Mouse (Mus musculus): ENCODE results near the gene Zfp174. TPM values are rescaled to one million over a fixed set of nuclear protein-coding genes. Genes with fewer than 3 reads are reported as not detected.

Zfp174 gene
- polyA plus RNA-seq, 1 experiment from 2014 or later, result 0.72 TPM

DNA sequence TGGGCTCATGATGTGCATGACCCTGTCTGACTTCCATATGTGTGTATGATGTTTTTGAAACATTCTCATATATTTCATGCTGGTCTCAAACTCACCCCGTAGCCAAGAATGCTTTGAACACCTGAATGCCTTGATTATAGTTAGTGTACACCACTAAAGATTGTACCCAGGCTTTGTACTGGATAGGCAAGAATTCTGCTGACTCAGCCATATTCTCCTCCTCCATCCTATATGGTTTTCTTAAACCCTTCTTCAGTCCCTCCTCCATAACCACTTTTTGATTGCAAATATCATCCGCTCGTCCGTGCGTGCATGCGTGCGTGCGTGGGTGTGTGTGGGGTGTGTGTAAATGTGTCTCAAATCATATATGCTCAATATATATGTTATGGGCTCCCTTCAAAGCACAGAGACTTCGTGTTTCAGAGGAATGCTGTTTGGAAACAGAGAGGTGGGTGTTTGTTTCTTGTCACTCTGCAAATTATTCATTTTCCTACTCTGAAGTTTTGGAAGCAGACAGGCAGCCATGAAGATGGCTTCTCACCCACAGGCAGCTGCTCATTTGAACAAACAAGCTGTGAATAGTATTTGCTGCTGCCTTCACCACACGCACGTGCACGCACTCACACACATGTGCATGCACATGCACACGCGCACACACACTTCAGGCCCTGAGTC lies 44.7 kb downstream of the Zfp174 start:
- no peak overlapping the region for H3K27ac ChIP-seq (ENCODE audit: low read length)
- TF ChIP-seq EP300 (IDR thresholded peaks at IDR 0.05), result no peak
- TF ChIP-seq CTCF (IDR thresholded peaks at IDR 0.05), result no peak
- no peaks in the 10 kb centered on the region for H3K27me3 ChIP-seq (replicated peaks; ENCODE audit: insufficient read depth, low read length)
- H3K36me3 ChIP-seq (ENCODE audit: insufficient read depth, low read length), result no peaks in the 10 kb centered on the region
- H3K9ac ChIP-seq (replicated peaks; ENCODE audit: low read depth), result no peak overlapping the region
- H3K4me1 ChIP-seq (ENCODE audit: insufficient read depth, low read depth, low read length), result no peaks in the 10 kb centered on the region
- no peak for DNase-seq (ENCODE audit: low spot score)
- no peak for ATAC-seq
- H3K4me3 ChIP-seq (ENCODE audit: low read depth, low read length), result no peak overlapping the region
- H3K4me2 ChIP-seq (replicated peaks; ENCODE audit: low read depth, low read length), result no peak overlapping the region
- WGBS, result 92% methylated on average over 14 of the region's 14 CpGs
- no peaks in the 10 kb centered on the region for H3K9me3 ChIP-seq (ENCODE audit: low read length)

DNA sequence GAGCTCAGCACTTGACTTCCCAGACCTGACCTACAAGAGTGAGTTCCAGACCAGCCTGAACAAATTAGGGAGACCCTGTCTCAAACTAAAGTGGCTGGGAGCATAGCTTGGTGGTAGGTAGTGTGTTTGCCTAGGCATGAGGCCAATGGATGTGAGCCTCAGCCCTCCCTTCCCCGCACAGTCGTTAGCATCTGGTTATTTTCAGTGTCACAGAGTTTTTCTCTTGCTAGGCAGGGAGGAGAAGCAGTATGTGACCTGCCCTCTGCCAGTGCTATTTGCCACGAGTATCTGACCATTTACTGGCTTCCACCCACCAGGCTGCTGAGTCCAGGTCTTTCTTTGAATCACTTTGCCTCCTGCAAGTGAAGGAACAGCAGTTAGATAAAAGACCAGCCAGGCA lies 46.7 kb downstream of the Zfp174 start:
- no peak for TF ChIP-seq EP300 (IDR thresholded peaks at IDR 0.05)
- no peak for TF ChIP-seq CTCF (IDR thresholded peaks at IDR 0.05)
- Histone ChIP-seq H3K27me3 (replicated peaks; ENCODE audit: insufficient read depth, low read length) (no peaks in the 10 kb centered on the region), H3K9me3 (ENCODE audit: low read length) (no peaks in the 10 kb centered on the region), H3K4me2 (replicated peaks; ENCODE audit: low read depth, low read length) (no peak overlapping the region), H3K36me3 (ENCODE audit: insufficient read depth, low read length) (peaks cover 8% of the 10 kb centered on the region; the same call in 1 of the 2 replicates), H3K4me1 (ENCODE audit: insufficient read depth, low read depth, low read length) (no peaks in the 10 kb centered on the region), H3K4me3 (ENCODE audit: low read depth, low read length) (no peak overlapping the region), H3K27ac (ENCODE audit: low read length) (no peak overlapping the region), H3K9ac (replicated peaks; ENCODE audit: low read depth) (no peak overlapping the region)
- DNase-seq (ENCODE audit: low spot score), result no peak
- 36% methylated on average over 3 of the region's 3 CpGs for WGBS
- ATAC-seq, result no peak

DNA sequence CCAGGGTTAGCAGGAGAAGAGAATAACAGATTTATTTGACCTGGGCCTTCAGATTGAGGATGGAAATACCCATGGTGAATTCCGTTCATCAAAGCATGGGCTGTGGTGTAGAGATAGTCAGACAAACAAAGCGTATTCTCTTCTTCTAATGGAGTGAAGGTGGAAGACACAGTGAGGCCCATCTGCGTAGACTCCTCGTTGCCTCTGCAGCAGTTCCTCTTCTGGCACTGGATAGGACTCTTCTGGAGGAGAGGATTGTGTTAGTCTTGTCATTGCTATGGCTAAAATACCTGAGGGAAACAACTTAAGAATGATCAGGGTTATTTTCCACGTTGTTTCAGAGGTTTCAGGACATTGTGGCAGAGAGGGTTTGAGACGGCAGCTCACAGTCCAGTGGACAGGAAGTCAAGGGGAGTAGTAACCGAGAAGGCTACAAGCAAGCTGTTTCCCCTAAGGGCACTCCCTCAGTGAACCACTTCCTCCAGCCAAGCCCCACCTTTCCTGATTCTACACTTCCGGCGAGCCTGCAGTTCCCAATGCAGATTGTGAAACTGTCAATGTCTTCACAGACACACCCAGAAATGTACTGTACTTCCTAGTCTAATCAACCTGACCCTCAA lies 48.2 kb downstream of the Zfp174 start:
- peak; percentile 89 for TF ChIP-seq EP300 (IDR thresholded peaks at IDR 0.05)
- TF ChIP-seq CTCF (IDR thresholded peaks at IDR 0.05), result no peak
- no peak overlapping the region; the same call in 1 of the 2 replicates for H3K9ac ChIP-seq (replicated peaks; ENCODE audit: low read depth)
- H3K4me1 ChIP-seq (ENCODE audit: insufficient read depth, low read depth, low read length), result no peaks in the 10 kb centered on the region
- H3K27me3 ChIP-seq (replicated peaks; ENCODE audit: insufficient read depth, low read length), result no peaks in the 10 kb centered on the region
- H3K9me3 ChIP-seq (ENCODE audit: low read length), result no peaks in the 10 kb centered on the region
- no peak overlapping the region for H3K4me3 ChIP-seq (ENCODE audit: low read depth, low read length)
- DNase-seq (ENCODE audit: low spot score) (peak; percentile 91), ATAC-seq (peak; percentile 92)
- peak overlapping the region; percentile 29 for H3K4me2 ChIP-seq (replicated peaks; ENCODE audit: low read depth, low read length)
- peaks cover 24% of the 10 kb centered on the region; the same call in 1 of the 2 replicates for H3K36me3 ChIP-seq (ENCODE audit: insufficient read depth, low read length)
- 53% methylated on average over 9 of the region's 9 CpGs for WGBS
- H3K27ac ChIP-seq (ENCODE audit: low read length), result peak overlapping the region; percentile 86

DNA sequence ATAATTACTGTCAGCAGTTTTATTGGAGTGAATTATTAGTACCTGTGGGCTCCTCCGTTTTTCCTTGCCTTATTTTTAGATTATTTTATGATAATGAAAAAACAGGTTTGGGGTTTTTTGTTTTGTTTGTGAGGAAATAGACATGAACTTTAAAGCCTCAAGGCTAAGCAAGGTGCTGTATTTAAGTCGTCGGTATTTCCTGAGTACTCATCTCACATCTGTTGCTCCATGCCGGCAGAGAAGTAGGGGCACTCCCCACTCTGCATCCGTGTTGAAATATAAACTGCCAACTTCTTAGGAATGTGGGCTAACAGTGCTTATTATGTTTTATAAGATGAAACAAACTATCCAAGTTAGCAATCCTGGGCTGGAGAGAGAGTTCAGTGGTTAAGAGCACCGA lies 49.0 kb downstream of the Zfp174 start:
- peak; percentile 42 for DNase-seq (ENCODE audit: low spot score)

DNA sequence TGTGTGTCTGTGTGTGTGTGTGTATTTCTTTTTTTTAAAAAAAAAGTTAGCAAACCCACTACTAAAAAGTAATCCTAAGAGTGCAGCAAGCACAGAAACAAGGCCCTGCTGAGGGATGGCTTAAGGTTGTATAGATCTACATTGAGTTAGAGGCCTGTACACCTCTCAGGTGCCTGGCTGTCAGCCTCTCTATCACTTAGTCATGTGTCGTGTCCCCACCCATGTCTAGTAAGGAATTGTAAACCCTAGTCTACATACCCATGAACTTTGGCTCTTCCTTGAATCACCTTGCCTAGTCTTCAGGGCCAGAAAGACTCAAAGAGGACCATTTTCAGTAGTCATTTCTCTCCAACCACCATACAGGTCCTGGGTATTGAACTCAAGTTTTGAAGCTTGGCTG lies 49.5 kb downstream of the Zfp174 start:
- WGBS, result 83% methylated on average over 1 of the region's 1 CpGs
- H3K4me3 ChIP-seq (ENCODE audit: low read depth, low read length), result no peak overlapping the region
- no peaks in the 10 kb centered on the region for H3K4me1 ChIP-seq (ENCODE audit: insufficient read depth, low read depth, low read length)
- H3K9me3 ChIP-seq (ENCODE audit: low read length), result no peaks in the 10 kb centered on the region
- H3K9ac ChIP-seq (replicated peaks; ENCODE audit: low read depth), result no peak overlapping the region
- H3K27me3 ChIP-seq (replicated peaks; ENCODE audit: insufficient read depth, low read length), result no peaks in the 10 kb centered on the region
- no peak overlapping the region for H3K4me2 ChIP-seq (replicated peaks; ENCODE audit: low read depth, low read length)
- no peak for DNase-seq (ENCODE audit: low spot score)
- no peak for ATAC-seq
- no peak overlapping the region for H3K27ac ChIP-seq (ENCODE audit: low read length)
- TF ChIP-seq EP300 (IDR thresholded peaks at IDR 0.05) (no peak), CTCF (IDR thresholded peaks at IDR 0.05) (no peak)
- peaks cover 32% of the 10 kb centered on the region; the same call in 1 of the 2 replicates for H3K36me3 ChIP-seq (ENCODE audit: insufficient read depth, low read length)

More for the DNA sequence above, 49.0 kb downstream of the Zfp174 start:
- ATAC-seq, result peak; percentile 45
- H3K27ac ChIP-seq (ENCODE audit: low read length), result 0 out of 2 replicates have a peak overlapping the region, but pooled peaks have one; percentile 1
- H3K36me3 ChIP-seq (ENCODE audit: insufficient read depth, low read length), result peaks cover 31% of the 10 kb centered on the region; the same call in 1 of the 2 replicates
- H3K9ac ChIP-seq (replicated peaks; ENCODE audit: low read depth), result no peak overlapping the region
- TF ChIP-seq EP300 (IDR thresholded peaks at IDR 0.05) (no peak), CTCF (IDR thresholded peaks at IDR 0.05) (no peak)
- no peaks in the 10 kb centered on the region for H3K4me1 ChIP-seq (ENCODE audit: insufficient read depth, low read depth, low read length)
- 53% methylated on average over 6 of the region's 6 CpGs for WGBS
- no peaks in the 10 kb centered on the region for H3K9me3 ChIP-seq (ENCODE audit: low read length)
- no peak overlapping the region for H3K4me2 ChIP-seq (replicated peaks; ENCODE audit: low read depth, low read length)
- H3K27me3 ChIP-seq (replicated peaks; ENCODE audit: insufficient read depth, low read length), result no peaks in the 10 kb centered on the region
- H3K4me3 ChIP-seq (ENCODE audit: low read depth, low read length), result no peak overlapping the region

DNA sequence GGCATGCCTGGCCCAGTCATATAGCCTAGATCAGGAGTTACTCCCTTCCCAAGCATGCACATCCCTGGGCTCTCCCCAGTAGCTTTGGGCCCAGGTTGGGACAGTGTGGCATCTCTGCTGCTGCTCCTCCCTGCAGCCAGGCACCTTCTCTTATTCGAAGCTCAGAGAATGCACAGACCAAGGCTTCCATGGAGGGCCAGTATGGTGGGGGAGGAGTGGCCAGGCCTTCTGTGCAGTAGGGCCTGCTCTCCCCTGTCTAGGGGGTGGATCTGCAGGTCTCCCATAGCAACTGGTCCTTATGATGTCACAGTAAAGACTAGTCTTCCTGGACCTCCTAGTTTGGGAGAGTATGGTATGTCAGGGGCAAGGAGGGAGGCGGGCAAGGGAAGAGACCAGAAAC lies 60.4 kb downstream of the Zfp174 start:
- 73% methylated on average over 2 of the region's 2 CpGs for WGBS
- H3K9ac ChIP-seq (replicated peaks; ENCODE audit: low read depth), result no peak overlapping the region
- no peaks in the 10 kb centered on the region for H3K27me3 ChIP-seq (replicated peaks; ENCODE audit: insufficient read depth, low read length)
- H3K27ac ChIP-seq (ENCODE audit: low read length), result no peak overlapping the region
- DNase-seq (ENCODE audit: low spot score), result no peak
- no peak for ATAC-seq
- TF ChIP-seq EP300 (IDR thresholded peaks at IDR 0.05) (no peak), CTCF (IDR thresholded peaks at IDR 0.05) (no peak)
- no peak overlapping the region for H3K4me2 ChIP-seq (replicated peaks; ENCODE audit: low read depth, low read length)
- peaks cover 5% of the 10 kb centered on the region; the same call in 1 of the 2 replicates for H3K4me1 ChIP-seq (ENCODE audit: insufficient read depth, low read depth, low read length)
- no peak overlapping the region for H3K4me3 ChIP-seq (ENCODE audit: low read depth, low read length)
- H3K36me3 ChIP-seq (ENCODE audit: insufficient read depth, low read length), result no peaks in the 10 kb centered on the region
- H3K9me3 ChIP-seq (ENCODE audit: low read length), result no peaks in the 10 kb centered on the region

Other genes with a start within 250 kb of the Zfp174 start
- 0.11 TPM in 1 of 2 replicates, not detected in the other for gene Mefv, start 129.2 kb upstream of the Zfp174 start, polyA plus RNA-seq (2015; fragmentation: Nextera tagmentation; extraction: Ambion mirVana)
- gene Zfp263, start 103.2 kb upstream of the Zfp174 start, polyA plus RNA-seq (2015; fragmentation: Nextera tagmentation; extraction: Ambion mirVana), result 25.3 and 25.4 TPM in 2 replicates
- not detected in 2 replicates for gene Olfr15, start 16.4 kb upstream of the Zfp174 start, polyA plus RNA-seq (2015; fragmentation: Nextera tagmentation; extraction: Ambion mirVana)
- 42.2 and 42.6 TPM in 2 replicates for gene Naa60, start 25.1 kb downstream of the Zfp174 start, polyA plus RNA-seq (2015; fragmentation: Nextera tagmentation; extraction: Ambion mirVana)
- gene Zfp597, start 37.3 kb downstream of the Zfp174 start, polyA plus RNA-seq (2015; fragmentation: Nextera tagmentation; extraction: Ambion mirVana), result 4.6 and 5.0 TPM in 2 replicates
- gene Gm20695, start 37.4 kb downstream of the Zfp174 start, polyA plus RNA-seq (2015; fragmentation: Nextera tagmentation; extraction: Ambion mirVana), result 3.7 and 5.2 TPM in 2 replicates
- gene 1700037C18Rik, start 61.4 kb downstream of the Zfp174 start, polyA plus RNA-seq (2015; fragmentation: Nextera tagmentation; extraction: Ambion mirVana), result 10.8 and 11.6 TPM in 2 replicates
- 18.4 and 18.7 TPM in 2 replicates for gene Cluap1, start 61.5 kb downstream of the Zfp174 start, polyA plus RNA-seq (2015; fragmentation: Nextera tagmentation; extraction: Ambion mirVana)
- 0.88 and 0.90 TPM in 2 replicates for gene Nlrc3, start 129.4 kb downstream of the Zfp174 start, polyA plus RNA-seq (2015; fragmentation: Nextera tagmentation; extraction: Ambion mirVana)
- gene Slx4, start 156.5 kb downstream of the Zfp174 start, polyA plus RNA-seq (2015; fragmentation: Nextera tagmentation; extraction: Ambion mirVana), result 4.3 and 4.8 TPM in 2 replicates
- gene Dnase1, start 189.7 kb downstream of the Zfp174 start, polyA plus RNA-seq (2015; fragmentation: Nextera tagmentation; extraction: Ambion mirVana), result 0.76 and 1.1 TPM in 2 replicates
- gene Trap1, start 230.6 kb downstream of the Zfp174 start, polyA plus RNA-seq (2015; fragmentation: Nextera tagmentation; extraction: Ambion mirVana), result 32.5 and 36.0 TPM in 2 replicates